Mouse (Mus musculus): ENCODE measurements around the gene Gzmm.
"Not testable (repeated sequence)": the region's sequence is repeated elsewhere in the genome, so short reads cannot be mapped to it uniquely, and the experiment has no call there.

Gene Gzmm

GRCm38 (mm10) chr10:79696129-79696651, 7.4 kb downstream of the Gzmm start:
- in situ Hi-C loops (cut with MboI; ENCODE audit: unreplicated experiment in 2 of 2), result loop anchor here in 1 of 2 experiments (10.0 to 25.0 kb wide), 2 partner anchors 89 to 1684 kb away; partner anchors contain the start of gene Pfkl

GRCm38 (mm10) chr10:79697916-79698315, 9.1 kb downstream of the Gzmm start:
- in situ Hi-C loops (cut with MboI; ENCODE audit: unreplicated experiment in 2 of 2), result loop anchor here in 1 of 2 experiments (10.0 to 25.0 kb wide), 2 partner anchors 87 to 1686 kb away; partner anchors contain the start of gene Pfkl

GRCm38 (mm10) chr10:79698459-79698858, 9.6 kb downstream of the Gzmm start:
- in situ Hi-C loops (cut with MboI; ENCODE audit: unreplicated experiment in 2 of 2), result loop anchor here in 1 of 2 experiments (10.0 to 25.0 kb wide), 2 partner anchors 86 to 1686 kb away; partner anchors contain the start of gene Pfkl

- in situ Hi-C loops (cut with MboI; ENCODE audit: unreplicated experiment in 2 of 2), result no loop called here
Measured at GRCm38 (mm10) chr10:79700676-79701075, 11.9 kb downstream of the Gzmm start.

GRCm38 (mm10) chr10:79701443-79702129, 12.8 kb downstream of the Gzmm start:
- in situ Hi-C loops (cut with MboI; ENCODE audit: unreplicated experiment in 2 of 2), result no loop called here

GRCm38 (mm10) chr10:79702970-79703369, 14.2 kb downstream of the Gzmm start:
- in situ Hi-C loops (cut with MboI; ENCODE audit: unreplicated experiment in 2 of 2), result not testable (repeated sequence)

GRCm38 (mm10) chr10:79703541-79703940, 14.7 kb downstream of the Gzmm start:
- in situ Hi-C loops (cut with MboI; ENCODE audit: unreplicated experiment in 2 of 2), result no loop called here

GRCm38 (mm10) chr10:79704065-79704969, 15.5 kb downstream of the Gzmm start, which contains the start of gene Bsg:
Bsg (plus strand) TSS chr10:79704491.
- in situ Hi-C loops (cut with MboI; ENCODE audit: unreplicated experiment in 2 of 2), result no loop called here

- in situ Hi-C loops (cut with MboI; ENCODE audit: unreplicated experiment in 2 of 2), result no loop called here
Measured at GRCm38 (mm10) chr10:79704970-79705360, 16.1 kb downstream of the Gzmm start.

GRCm38 (mm10) chr10:79705951-79706350, 17.1 kb downstream of the Gzmm start:
- in situ Hi-C loops (cut with MboI; ENCODE audit: unreplicated experiment in 2 of 2), result no loop called here

- in situ Hi-C loops (cut with MboI; ENCODE audit: unreplicated experiment in 2 of 2), result no loop called here
Measured at GRCm38 (mm10) chr10:79706406-79707094, 17.7 kb downstream of the Gzmm start.

GRCm38 (mm10) chr10:79707162-79707561, 18.3 kb downstream of the Gzmm start:
- in situ Hi-C loops (cut with MboI; ENCODE audit: unreplicated experiment in 2 of 2), result no loop called here

GRCm38 (mm10) chr10:79707759-79708158, 18.9 kb downstream of the Gzmm start:
- in situ Hi-C loops (cut with MboI; ENCODE audit: unreplicated experiment in 2 of 2), result no loop called here

GRCm38 (mm10) chr10:79708668-79709067, 19.8 kb downstream of the Gzmm start:
- in situ Hi-C loops (cut with MboI; ENCODE audit: unreplicated experiment in 2 of 2), result no loop called here

GRCm38 (mm10) chr10:79709307-79709706, 20.5 kb downstream of the Gzmm start:
- in situ Hi-C loops (cut with MboI; ENCODE audit: unreplicated experiment in 2 of 2), result no loop called here

- in situ Hi-C loops (cut with MboI; ENCODE audit: unreplicated experiment in 2 of 2), result no loop called here
Measured at GRCm38 (mm10) chr10:79712029-79712428, 23.2 kb downstream of the Gzmm start.

GRCm38 (mm10) chr10:79712499-79713126, 23.8 kb downstream of the Gzmm start:
- in situ Hi-C loops (cut with MboI; ENCODE audit: unreplicated experiment in 2 of 2), result no loop called here

GRCm38 (mm10) chr10:79713163-79713562, 24.3 kb downstream of the Gzmm start:
- in situ Hi-C loops (cut with MboI; ENCODE audit: unreplicated experiment in 2 of 2), result no loop called here

- in situ Hi-C loops (cut with MboI; ENCODE audit: unreplicated experiment in 2 of 2), result no loop called here
Measured at GRCm38 (mm10) chr10:79714996-79715395, 26.2 kb downstream of the Gzmm start.
